Mouse (Mus musculus) inflammation-experienced regulatory T-cells, adult 6 months (primary cell): ENCODE results near the gene Saysd1. TPM values are rescaled to one million over a fixed set of nuclear protein-coding genes. Genes with fewer than 3 reads are reported as not detected.

Source experiments
- ATAC-seq: one replicate; pipeline ENCODE4 v1.8.0; 2017
- polyA plus RNA-seq, 3 experiments: library from polyadenylated mRNA; unstranded; fragments of 100-300 nt; shearing (Covaris generic); gene quantifications; one replicate each; pipeline ENCODE4 v1.2.1; 2017

Gene Saysd1
- 10 to 100 TPM; 21.3 to 40.2 (median 21.6) TPM for polyA plus RNA-seq

DNA sequence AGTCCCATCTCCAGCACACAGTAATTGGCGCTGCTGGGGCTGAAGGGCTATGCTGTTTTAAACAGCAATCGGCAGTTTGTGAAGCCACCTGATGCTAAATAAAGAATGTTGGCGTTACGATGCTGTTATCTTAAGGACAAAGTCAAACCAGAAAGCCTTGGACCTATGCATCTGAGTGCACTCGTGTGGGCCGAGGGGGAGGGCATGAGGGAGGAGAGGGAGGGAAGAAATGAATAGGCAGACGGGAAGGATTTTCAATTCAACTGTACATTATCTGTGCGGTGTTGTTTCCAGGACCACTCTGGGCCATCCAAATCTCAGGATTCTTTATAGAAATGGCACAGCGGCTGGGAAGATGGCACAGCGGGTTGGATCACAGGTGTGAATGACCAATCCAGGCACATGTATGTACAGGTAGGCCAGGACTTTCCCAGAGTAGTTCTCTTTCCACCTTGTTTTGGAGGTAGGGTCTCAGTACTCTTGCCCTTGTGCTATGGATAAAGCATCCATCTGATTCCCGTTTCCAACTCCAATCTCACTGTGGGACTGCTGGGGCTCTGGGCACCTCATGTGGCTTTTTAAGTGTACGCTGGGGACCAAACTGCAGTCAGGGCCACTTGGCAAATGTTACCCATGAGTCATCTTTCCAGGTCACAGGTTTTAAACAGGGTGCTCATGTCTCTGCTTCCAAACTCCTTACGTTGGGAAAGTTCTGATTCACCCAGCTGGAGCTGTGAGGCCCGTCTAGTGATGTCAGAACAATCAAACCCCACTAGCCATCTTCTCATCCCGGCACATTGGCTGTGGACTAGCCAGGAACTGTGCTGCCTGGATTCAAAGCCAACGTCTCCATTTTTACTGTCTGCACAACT, at the start of gene Saysd1:
Gene Saysd1, minus strand, starts transcription at position 51 of the 872 bp plus-strand sequence.
- no peak for ATAC-seq

GRCm38 (mm10) chr14:20185426-20185825, 47.1 kb upstream of the Saysd1 start:
- ATAC-seq, result no peak

DNA sequence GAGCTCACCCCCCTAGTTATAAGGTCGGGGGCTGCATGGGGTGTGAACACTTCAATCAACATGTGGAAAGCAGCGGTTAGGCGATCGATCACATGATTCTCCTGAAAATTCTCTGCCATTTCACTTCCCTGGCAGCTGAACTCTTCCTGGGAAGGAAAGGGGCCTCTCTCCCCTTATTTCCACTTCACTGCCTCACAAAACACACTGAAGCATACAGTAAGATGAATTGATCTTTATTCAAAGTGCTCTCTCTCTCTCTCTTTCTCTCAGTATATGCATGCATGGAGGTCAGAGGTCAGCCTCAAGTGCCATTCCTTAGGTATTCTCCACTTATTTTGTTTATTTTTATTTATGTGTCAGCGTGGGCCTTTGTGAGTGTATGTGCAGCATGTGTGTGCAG, 45.4 kb upstream of the Saysd1 start:
- no peak for ATAC-seq

- ATAC-seq, result no peak
These were observed 44.3 kb upstream of the Saysd1 start for GRCm38 (mm10) chr14:20182596-20182995.

DNA sequence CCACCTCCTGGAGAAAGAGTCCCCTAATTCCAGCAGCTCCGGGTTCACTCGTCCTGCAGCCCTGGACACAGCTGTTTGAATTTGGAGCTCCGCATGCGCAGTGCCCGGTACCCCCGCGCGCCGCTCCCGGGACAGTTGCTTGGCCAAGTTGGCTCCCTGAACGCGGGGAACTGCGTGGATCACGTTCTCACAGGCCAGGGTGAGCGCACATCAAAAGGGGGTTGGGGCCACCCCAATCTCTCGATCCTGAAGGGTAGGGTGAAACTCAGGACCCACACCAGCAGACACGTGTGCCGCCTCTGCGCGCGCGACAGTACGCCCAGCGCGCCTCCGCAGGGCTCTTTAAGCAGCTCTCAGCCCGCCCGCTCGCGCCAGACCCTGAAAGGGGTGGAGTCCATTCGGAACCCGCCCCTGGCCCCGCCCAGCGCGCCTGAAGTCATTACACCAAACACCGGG, 43.2 kb upstream of the Saysd1 start, which contains the start of gene Kcnk5:
Gene Kcnk5, minus strand, starts transcription at position 344 of the 456 bp plus-strand sequence.
- ATAC-seq, result peak; percentile 84

- peak; percentile 46 for ATAC-seq
These were observed 42.4 kb upstream of the Saysd1 start for GRCm38 (mm10) chr14:20180751-20181162.

DNA sequence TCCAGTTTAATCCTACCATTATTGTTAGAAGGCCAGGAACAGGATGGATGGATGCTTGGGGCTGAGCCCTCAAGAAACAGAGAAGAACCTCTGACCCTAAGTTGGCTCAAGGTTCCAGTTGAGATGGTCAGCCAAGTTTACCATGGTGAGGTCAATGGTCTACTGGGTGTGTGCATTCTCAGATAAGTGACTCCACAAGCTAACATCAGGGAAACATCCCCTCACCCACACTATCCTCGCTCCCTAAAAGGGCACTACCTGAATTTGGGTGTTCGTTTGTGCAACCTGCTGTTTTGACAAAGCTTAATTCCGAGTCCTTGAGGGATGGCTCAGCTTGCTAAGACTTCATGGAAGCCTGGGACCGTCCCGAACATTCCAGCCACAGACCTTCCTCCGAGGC, 42.0 kb upstream of the Saysd1 start:
- no peak for ATAC-seq

- no peak for ATAC-seq
These were observed 41.5 kb upstream of the Saysd1 start for GRCm38 (mm10) chr14:20179731-20180280.

- ATAC-seq, result no peak
These were observed 40.7 kb upstream of the Saysd1 start for GRCm38 (mm10) chr14:20179080-20179479.

- no peak for ATAC-seq
These were observed 40.3 kb upstream of the Saysd1 start for GRCm38 (mm10) chr14:20178593-20178992.

DNA sequence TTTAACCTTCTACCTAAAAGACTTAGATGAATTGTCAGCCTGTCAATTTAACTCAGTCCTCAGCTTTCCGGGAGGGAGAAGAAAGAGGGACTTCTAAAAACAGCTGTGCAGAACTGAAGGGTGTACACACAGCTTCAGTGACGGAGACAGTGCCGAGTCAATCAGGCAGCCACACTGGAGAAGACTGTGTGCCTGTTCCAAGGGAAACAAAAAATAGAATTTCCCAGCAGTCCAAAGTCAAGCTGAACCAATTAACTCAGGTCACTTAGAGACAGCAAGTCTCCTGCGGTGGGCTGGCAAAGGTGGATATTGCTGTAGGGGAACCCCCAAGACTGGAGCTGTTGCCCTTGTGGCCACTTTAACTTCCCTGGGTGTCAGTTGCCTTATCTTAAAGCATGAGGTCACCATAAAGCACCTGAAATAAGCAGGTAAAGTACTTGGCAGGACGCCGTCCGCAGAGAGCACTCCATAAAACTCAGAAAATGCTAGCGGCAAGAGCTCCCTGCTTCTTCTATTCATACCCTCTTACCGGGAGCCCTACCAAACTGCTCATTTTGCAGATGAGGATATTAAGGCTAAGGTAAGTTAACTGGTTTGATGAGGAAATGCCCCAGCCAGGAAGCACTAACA, 39.3 kb upstream of the Saysd1 start:
- ATAC-seq, result no peak

DNA sequence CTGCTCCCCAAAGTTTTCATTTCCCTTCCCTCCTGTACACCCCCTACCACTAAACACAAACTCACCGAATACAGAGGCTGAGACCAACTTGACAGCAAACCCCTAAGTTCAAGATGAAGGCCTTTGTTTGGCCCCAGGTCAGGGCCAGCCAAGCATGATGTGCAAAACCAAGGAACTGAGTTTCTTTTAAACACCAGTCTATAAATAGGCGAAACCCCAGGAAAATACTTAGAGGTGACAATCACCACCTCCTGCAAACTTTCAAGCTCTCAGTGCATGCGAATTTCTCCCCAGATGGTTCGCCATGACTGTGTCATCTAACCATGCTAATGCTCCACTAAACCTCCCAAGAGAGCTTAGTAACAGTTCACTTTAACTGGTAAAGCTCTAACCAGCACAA, 37.4 kb upstream of the Saysd1 start:
- no peak for ATAC-seq

DNA sequence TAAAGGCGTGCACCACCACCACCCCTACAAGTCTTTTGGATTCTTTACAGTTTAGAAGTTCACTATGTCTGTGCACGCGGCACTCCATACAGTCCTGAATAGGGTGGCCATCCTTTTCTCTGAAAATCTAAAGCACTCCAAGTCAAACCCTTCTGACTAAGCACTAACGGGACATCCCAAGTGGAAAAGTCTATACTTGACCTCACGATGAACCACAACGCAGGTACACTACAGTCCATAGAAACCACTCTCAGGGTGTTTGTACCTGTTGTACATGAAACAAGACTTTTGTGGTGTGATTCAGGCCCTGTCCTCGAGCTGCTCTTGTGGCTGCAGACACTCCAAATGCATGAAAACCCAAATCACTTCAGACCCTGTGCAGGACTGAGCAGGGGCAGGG, 36.8 kb upstream of the Saysd1 start:
- ATAC-seq, result no peak

GRCm38 (mm10) chr14:20174696-20175095, 36.4 kb upstream of the Saysd1 start:
- no peak for ATAC-seq

DNA sequence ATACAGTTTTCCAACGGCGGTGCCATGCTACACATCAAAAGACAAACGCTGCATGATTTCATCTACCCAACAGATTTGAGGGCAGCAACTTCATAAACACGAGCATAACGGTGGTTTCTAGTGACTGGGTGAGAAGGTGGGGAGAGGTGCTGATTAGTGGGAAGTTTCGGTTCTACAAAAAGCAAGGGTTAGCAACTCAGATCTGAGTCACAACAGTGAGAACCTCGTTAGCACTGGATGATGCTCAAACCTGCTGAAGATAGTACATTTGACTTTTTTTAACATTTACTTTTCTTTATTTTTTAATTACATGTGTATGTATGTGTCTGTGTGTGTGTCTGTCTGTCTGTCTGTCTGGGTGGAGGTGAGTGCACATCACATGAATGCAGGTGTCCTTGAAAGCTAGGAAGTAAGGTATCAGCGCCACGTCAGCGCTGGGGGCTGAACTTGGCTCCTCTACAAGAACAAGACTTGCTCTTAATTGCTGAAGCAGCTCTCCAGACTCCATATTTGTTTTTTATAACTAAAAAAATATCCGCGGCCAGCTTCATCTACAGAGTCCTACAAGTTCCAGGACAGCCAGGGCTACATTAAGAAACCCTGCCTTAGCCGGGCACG, 35.6 kb upstream of the Saysd1 start:
- peak; percentile 87 for ATAC-seq

GRCm38 (mm10) chr14:20172924-20173323, 34.6 kb upstream of the Saysd1 start:
- ATAC-seq, result no peak

DNA sequence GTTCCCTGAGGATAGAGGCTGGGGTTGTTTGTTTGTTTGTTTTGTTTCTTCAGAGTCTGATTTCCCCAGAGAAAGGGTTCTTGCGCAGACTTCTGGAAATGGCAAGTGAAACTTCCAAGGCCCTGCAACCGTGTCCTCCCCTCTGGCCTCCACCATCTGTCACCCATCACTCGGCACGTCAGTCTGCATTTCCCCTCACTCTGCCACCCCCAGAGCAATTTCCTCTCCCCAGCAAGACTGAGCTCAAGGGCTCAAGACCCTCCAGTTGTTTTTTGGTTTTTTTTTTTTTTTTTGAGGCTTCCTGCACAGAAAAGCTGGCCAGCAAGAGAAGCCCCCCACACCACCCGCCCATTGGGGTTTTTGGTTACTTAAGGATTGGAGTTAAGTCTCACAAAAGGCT, 34.2 kb upstream of the Saysd1 start:
- ATAC-seq, result no peak

DNA sequence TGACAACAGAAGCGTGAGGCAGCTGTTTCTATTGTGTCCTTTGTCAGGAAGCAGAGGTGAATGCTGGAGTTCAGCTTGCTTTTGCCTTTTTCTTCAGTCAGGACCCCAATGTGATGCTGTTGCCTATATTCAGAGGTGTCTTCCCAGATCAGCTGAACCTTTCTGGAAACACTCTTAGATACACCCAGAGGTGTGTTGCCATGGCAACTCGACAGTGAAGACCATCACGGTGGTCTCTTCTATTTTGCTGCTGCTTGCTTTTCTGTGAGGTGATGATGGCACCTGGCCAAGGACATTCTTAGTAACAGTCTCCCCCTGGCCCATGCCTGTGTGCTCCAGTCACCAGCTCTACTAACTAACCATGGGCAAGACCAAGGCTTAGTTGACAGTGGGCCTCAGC, 33.5 kb upstream of the Saysd1 start:
- ATAC-seq, result no peak

GRCm38 (mm10) chr14:20169251-20169650, 30.9 kb upstream of the Saysd1 start:
- ATAC-seq, result no peak

- ATAC-seq, result no peak
These were observed 30.1 kb upstream of the Saysd1 start for GRCm38 (mm10) chr14:20168478-20168877.

- ATAC-seq, result no peak
These were observed 29.7 kb upstream of the Saysd1 start for GRCm38 (mm10) chr14:20168054-20168453.

DNA sequence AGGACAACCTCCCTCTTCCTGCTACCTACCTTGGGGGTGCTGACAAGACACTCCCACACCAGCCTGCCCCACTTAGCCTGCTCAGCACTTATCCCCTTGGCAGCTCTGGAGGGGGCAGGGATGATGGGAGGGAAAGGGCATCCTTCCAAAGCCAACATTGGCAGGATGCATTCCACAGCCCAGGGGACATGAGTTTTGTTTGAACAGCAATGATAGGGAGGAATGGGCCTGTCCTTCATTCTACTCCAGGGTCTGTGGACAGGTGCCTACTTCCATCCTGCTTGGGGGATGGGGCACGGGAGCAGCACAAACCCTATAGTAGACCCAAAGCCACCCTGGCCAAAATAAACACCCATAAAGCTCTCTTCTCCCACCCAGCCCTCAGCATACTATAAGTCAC, 27.1 kb upstream of the Saysd1 start:
- ATAC-seq, result no peak

DNA sequence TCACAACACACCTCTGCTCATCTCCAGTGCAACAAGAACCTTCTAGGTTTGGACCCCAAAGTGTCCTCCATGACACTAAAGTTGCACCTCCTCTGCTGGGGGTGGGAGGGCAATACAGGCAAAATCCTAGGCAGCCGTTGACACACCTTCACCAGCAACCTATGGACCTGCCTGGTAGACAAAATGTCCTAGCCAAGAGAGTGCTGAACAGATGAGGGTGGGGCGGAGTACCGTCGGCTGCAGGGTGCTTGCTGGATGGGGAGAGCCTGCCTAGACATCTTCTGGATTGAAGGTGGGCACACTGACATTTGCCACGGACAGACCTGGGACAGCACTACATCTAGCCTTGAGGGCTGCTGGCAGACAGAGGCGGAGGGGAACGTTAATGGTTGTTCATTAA, 26.1 kb upstream of the Saysd1 start:
- ATAC-seq, result no peak
